Mouse (Mus musculus): Measurements from ENCODE around the gene Ttll2.
"Not testable (repeated sequence)": the region's sequence is repeated elsewhere in the genome, so short reads cannot be mapped to it uniquely, and the experiment has no call there.

The Ttll2 gene

DNA sequence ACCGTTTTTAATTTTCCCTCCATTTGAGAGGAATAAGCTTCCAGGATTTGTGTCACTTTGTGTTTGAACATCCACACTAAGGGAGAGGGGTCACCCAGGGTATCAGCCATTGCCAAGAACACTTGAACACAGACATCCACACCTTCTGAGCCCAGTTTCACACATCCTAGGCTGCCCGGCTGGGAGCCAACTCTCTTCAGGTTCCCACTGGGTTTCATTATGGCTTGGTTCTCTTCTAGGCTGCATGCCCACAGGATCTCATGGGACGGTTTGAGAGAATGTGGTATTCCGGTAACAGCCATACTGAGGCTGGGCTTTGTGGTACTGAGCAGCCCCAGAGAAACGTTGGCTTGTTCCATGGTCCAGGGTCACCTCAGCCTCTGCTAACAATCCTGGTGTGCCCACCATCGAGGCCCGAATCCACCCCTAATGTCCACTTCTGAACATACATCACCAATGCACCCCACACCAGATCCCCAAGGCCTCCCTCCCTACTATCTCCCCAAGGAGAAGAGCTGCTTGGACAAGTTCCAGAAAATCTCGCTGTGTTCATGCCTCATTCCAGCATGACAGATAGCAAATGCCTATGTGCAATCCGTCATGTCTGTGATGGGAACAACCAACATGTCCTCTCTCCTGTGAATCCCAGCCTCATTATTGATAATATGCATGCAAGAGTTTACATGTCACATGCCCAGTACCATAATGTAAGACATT, 8.4 kb upstream of the Ttll2 start:
- DNase-seq (ENCODE audit: low spot score), result not testable (repeated sequence)

- not testable (repeated sequence) for DNase-seq (ENCODE audit: low spot score)
Observed at GRCm38 (mm10) chr17:7359806-7360205, 7.3 kb upstream of the Ttll2 start.

- not testable (repeated sequence) for DNase-seq (ENCODE audit: low spot score)
Observed at GRCm38 (mm10) chr17:7348765-7349164, 3.7 kb downstream of the Ttll2 start.

- DNase-seq (ENCODE audit: low spot score), result not testable (repeated sequence)
Observed at GRCm38 (mm10) chr17:7337381-7337780, 15.1 kb downstream of the Ttll2 start.

DNA sequence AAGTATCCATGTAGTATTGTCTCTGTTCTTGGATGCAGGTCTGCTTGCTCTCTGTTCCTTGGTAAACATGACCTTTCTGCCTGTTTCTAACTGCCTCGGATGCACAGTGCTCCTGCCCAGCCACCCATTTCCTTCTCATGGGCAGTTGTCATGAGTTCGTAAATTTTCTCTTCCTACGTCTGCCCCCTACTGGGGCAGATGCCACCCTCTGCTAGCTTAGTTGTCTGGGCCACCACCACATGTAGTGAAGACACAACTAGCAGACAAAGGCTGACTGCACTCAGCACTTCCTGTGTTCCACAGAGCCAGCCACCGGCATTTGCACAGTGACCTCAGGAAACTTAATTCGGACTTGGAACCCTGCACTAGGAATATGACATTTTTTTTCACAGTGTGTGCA, 19.8 kb downstream of the Ttll2 start:
- DNase-seq (ENCODE audit: low spot score), result not testable (repeated sequence)

DNA sequence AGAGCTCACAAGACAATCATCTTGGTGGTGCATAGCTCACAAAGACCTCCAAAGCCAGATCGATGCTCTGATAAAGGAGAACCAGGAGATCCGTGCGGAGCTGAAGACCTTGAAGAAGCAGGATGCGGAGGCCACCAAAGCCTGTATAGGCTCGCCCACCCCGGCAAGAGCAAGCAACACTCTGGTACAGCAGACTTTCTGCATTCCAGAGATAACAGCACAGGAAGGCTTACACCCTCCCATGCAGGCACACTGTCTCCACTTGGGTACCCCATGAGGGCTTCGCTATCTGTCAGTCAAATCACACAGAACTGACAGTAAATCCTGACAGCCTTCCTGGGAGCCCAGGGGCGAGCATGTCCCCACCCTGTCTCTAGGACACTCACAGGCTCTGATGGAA, 26.1 kb downstream of the Ttll2 start:
- DNase-seq (ENCODE audit: low spot score), result not testable (repeated sequence)

- not testable (repeated sequence) for DNase-seq (ENCODE audit: low spot score)
Observed at GRCm38 (mm10) chr17:7324346-7324745, 28.1 kb downstream of the Ttll2 start, which contains the start of gene Tcp10a. Gene Tcp10a, plus strand, starts transcription at chr17:7324646.

GRCm38 (mm10) chr17:7319789-7320188, 32.7 kb downstream of the Ttll2 start:
- DNase-seq (ENCODE audit: low spot score), result not testable (repeated sequence)

GRCm38 (mm10) chr17:7315693-7316382, 36.7 kb downstream of the Ttll2 start:
- DNase-seq (ENCODE audit: low spot score), result not testable (repeated sequence)

- DNase-seq (ENCODE audit: low spot score), result peak; percentile 22
Observed at GRCm38 (mm10) chr17:7306278-7307196, 46.0 kb downstream of the Ttll2 start.

All from T-cell, adult 2 months (primary cell).